Mouse (Mus musculus): Measurements from ENCODE around the gene Patl1. TPM values are rescaled to one million over a fixed set of nuclear protein-coding genes. Genes with fewer than 3 reads are reported as not detected.
A peak's percentile ranks its signal among the peaks of the same experiment; 100 is the strongest.

The Patl1 gene
- polyA plus RNA-seq, 1 experiment from 2014 or later = 25.9 TPM

DNA sequence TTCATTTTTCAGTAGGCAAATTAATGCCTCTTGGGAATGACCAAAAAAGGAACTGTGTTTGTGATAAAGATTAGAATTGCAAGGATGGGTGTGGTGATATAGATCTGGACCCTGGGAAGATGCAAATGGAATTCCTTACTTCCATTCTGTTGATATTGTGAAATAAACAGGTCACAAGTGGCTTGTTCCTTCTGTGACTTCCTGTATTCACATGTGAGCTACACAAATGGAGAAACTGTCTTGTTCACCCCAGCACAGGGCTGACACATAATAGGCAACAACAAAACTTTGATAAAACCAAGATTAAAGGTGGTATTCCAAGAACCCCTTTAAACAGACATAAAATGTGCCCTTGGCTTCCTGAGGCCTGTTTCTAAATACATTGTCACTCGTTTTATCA, 37.7 kb downstream of the Patl1 start:
- 38% methylated on average over 1 of the region's 1 CpGs for WGBS
- no peak overlapping the region for H3K4me2 ChIP-seq
- no peaks in the 10 kb centered on the region for H3K9me3 ChIP-seq (ENCODE audit: low read depth, low read length)
- no peak overlapping the region for H3K27ac ChIP-seq (ENCODE audit: low read depth)
- no peaks in the 10 kb centered on the region for H3K4me1 ChIP-seq (ENCODE audit: insufficient read depth)
- no peak for TF ChIP-seq CTCF (IDR thresholded peaks at IDR 0.05; ENCODE audit: low read depth)
- no peak for DNase-seq
- peaks cover 10% of the 10 kb centered on the region; the same call in 1 of the 2 replicates for H3K36me3 ChIP-seq (ENCODE audit: insufficient read depth)
- no peak for ATAC-seq (ENCODE audit: insufficient read depth)
- H3K27me3 ChIP-seq (ENCODE audit: insufficient read depth, low read length) = no peaks in the 10 kb centered on the region
- H3K9ac ChIP-seq = no peak overlapping the region
- no peak overlapping the region for H3K4me3 ChIP-seq (ENCODE audit: low read depth, low read length)

DNA sequence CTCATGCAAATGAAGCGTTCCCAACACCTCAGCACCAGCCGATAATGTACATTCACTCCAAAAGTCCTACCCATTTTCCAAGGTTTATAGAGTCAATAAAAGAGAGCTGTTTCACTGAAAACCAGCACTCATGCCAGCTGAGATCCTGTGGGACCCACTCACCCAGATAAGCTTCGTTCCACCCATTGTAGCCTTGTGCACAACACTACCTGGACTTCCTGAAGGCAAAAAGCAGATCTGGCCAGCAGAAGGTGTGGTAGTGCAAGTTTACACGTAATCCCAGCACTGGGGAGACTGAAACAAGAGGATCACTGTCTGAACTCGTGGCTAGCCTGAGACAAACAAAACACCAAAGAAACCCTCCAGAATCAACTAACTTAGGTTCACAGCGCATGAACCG, 38.5 kb downstream of the Patl1 start:
- no peak for TF ChIP-seq CTCF (IDR thresholded peaks at IDR 0.05; ENCODE audit: low read depth)
- H3K4me1 ChIP-seq (ENCODE audit: insufficient read depth) = no peaks in the 10 kb centered on the region
- 72% methylated on average over 7 of the region's 7 CpGs for WGBS
- H3K27ac ChIP-seq (ENCODE audit: low read depth) = no peak overlapping the region
- H3K27me3 ChIP-seq (ENCODE audit: insufficient read depth, low read length) = no peaks in the 10 kb centered on the region
- no peak for DNase-seq
- H3K4me3 ChIP-seq (ENCODE audit: low read depth, low read length) = no peak overlapping the region
- no peak overlapping the region for H3K9ac ChIP-seq
- peaks cover 2% of the 10 kb centered on the region; the same call in 1 of the 2 replicates for H3K36me3 ChIP-seq (ENCODE audit: insufficient read depth)
- H3K9me3 ChIP-seq (ENCODE audit: low read depth, low read length) = no peaks in the 10 kb centered on the region
- no peak for ATAC-seq (ENCODE audit: insufficient read depth)
- no peak overlapping the region for H3K4me2 ChIP-seq

GRCm38 (mm10) chr19:11954206-11954605, 42.0 kb downstream of the Patl1 start:
- ATAC-seq (ENCODE audit: insufficient read depth) = no peak
- 36% methylated on average over 6 of the region's 6 CpGs for WGBS
- H3K4me3 ChIP-seq (ENCODE audit: low read depth, low read length) = no peak overlapping the region

GRCm38 (mm10) chr19:11956636-11957035, 44.4 kb downstream of the Patl1 start:
- WGBS = 79% methylated on average over 5 of the region's 5 CpGs
- ATAC-seq (ENCODE audit: insufficient read depth) = no peak

More at GRCm38 (mm10) chr19:11954206-11954605, 42.0 kb downstream of the Patl1 start:
- Histone ChIP-seq H3K4me1 (ENCODE audit: insufficient read depth) (no peaks in the 10 kb centered on the region), H3K27me3 (ENCODE audit: insufficient read depth, low read length) (no peaks in the 10 kb centered on the region), H3K9me3 (ENCODE audit: low read depth, low read length) (no peaks in the 10 kb centered on the region), H3K4me2 (no peak overlapping the region), H3K36me3 (ENCODE audit: insufficient read depth) (no peaks in the 10 kb centered on the region), H3K9ac (no peak overlapping the region), H3K27ac (ENCODE audit: low read depth) (no peak overlapping the region)
- no peak for TF ChIP-seq CTCF (IDR thresholded peaks at IDR 0.05; ENCODE audit: low read depth)
- DNase-seq = no peak

DNA sequence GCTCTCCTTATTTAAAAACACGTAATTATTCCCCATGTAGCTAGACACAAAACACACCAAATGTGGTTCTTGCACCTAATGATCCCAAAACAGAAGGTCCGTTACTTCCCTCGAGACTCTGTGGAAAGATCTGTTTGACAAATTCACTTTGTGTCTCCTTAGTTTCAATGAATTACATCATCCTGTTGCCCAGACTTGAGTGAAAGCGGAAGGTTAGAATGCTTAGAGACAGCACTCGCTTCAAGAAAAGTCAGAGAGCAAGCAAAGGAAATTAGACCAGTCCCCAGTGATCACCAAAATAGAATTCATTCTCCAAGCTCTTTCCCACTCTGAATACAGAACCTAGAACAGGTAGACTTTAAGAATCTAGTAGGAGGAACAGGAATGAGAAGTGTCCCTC, 45.2 kb downstream of the Patl1 start:
- no peak overlapping the region for H3K4me2 ChIP-seq
- no peak for TF ChIP-seq CTCF (IDR thresholded peaks at IDR 0.05; ENCODE audit: low read depth)
- H3K36me3 ChIP-seq (ENCODE audit: insufficient read depth) = no peaks in the 10 kb centered on the region
- ATAC-seq (ENCODE audit: insufficient read depth) (no peak), DNase-seq (no peak)
- H3K4me3 ChIP-seq (ENCODE audit: low read depth, low read length) = no peak overlapping the region
- H3K27ac ChIP-seq (ENCODE audit: low read depth) = no peak overlapping the region
- no peaks in the 10 kb centered on the region for H3K4me1 ChIP-seq (ENCODE audit: insufficient read depth)
- H3K9me3 ChIP-seq (ENCODE audit: low read depth, low read length) = no peaks in the 10 kb centered on the region
- H3K27me3 ChIP-seq (ENCODE audit: insufficient read depth, low read length) = no peaks in the 10 kb centered on the region
- H3K9ac ChIP-seq = no peak overlapping the region
- 86% methylated on average over 5 of the region's 5 CpGs for WGBS

More at GRCm38 (mm10) chr19:11956636-11957035, 44.4 kb downstream of the Patl1 start:
- DNase-seq = no peak
- TF ChIP-seq CTCF (IDR thresholded peaks at IDR 0.05; ENCODE audit: low read depth) = no peak
- Histone ChIP-seq H3K9ac (no peak overlapping the region), H3K4me2 (no peak overlapping the region), H3K27me3 (ENCODE audit: insufficient read depth, low read length) (no peaks in the 10 kb centered on the region), H3K36me3 (ENCODE audit: insufficient read depth) (no peaks in the 10 kb centered on the region), H3K4me1 (ENCODE audit: insufficient read depth) (no peaks in the 10 kb centered on the region), H3K27ac (ENCODE audit: low read depth) (no peak overlapping the region), H3K9me3 (ENCODE audit: low read depth, low read length) (no peaks in the 10 kb centered on the region), H3K4me3 (ENCODE audit: low read depth, low read length) (no peak overlapping the region)

GRCm38 (mm10) chr19:11957846-11958245, 45.6 kb downstream of the Patl1 start:
- WGBS = 75% methylated on average over 8 of the region's 8 CpGs
- H3K9me3 ChIP-seq (ENCODE audit: low read depth, low read length) = no peaks in the 10 kb centered on the region
- no peak overlapping the region for H3K4me2 ChIP-seq
- H3K27ac ChIP-seq (ENCODE audit: low read depth) = no peak overlapping the region
- no peaks in the 10 kb centered on the region for H3K36me3 ChIP-seq (ENCODE audit: insufficient read depth)
- ATAC-seq (ENCODE audit: insufficient read depth) (no peak), DNase-seq (no peak)
- no peak for TF ChIP-seq CTCF (IDR thresholded peaks at IDR 0.05; ENCODE audit: low read depth)
- no peaks in the 10 kb centered on the region for H3K4me1 ChIP-seq (ENCODE audit: insufficient read depth)
- H3K9ac ChIP-seq = no peak overlapping the region
- no peaks in the 10 kb centered on the region for H3K27me3 ChIP-seq (ENCODE audit: insufficient read depth, low read length)
- H3K4me3 ChIP-seq (ENCODE audit: low read depth, low read length) = no peak overlapping the region

DNA sequence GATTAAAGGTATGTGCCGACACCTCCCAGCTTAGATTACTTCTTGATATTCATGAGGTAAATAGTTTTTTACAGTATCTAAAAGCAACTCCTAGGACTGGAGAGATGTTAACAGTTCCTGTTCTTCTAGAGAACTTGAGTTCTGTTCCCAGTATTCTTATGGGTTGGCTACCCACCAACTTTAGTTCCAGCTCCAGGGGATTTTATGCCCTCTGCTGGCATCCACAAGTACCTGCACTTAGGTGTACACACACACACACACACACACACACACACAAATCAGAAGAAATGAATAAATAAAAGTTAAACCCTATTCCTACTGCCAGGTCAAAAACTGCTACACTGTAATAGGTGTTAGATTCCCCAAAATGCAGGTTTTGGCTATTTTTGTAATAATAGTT, 52.1 kb downstream of the Patl1 start:
- Histone ChIP-seq H3K9me3 (ENCODE audit: low read depth, low read length) (no peaks in the 10 kb centered on the region), H3K27me3 (ENCODE audit: insufficient read depth, low read length) (no peaks in the 10 kb centered on the region), H3K4me3 (ENCODE audit: low read depth, low read length) (peak overlapping the region; percentile 38), H3K27ac (ENCODE audit: low read depth) (no peak overlapping the region; the same call in 1 of the 2 replicates), H3K4me1 (ENCODE audit: insufficient read depth) (peaks cover 6% of the 10 kb centered on the region; the same call in 1 of the 2 replicates), H3K9ac (no peak overlapping the region), H3K36me3 (ENCODE audit: insufficient read depth) (0 out of 2 replicates have a peak, but pooled peaks cover 8% of the 10 kb centered on the region), H3K4me2 (peak overlapping the region; percentile 60)
- 91% methylated on average over 1 of the region's 1 CpGs for WGBS
- TF ChIP-seq CTCF (IDR thresholded peaks at IDR 0.05; ENCODE audit: low read depth) = peak; percentile 22; the same call in 1 of the 2 replicates
- ATAC-seq (ENCODE audit: insufficient read depth) (no peak), DNase-seq (no peak)
